In the genomic region with DNA sequence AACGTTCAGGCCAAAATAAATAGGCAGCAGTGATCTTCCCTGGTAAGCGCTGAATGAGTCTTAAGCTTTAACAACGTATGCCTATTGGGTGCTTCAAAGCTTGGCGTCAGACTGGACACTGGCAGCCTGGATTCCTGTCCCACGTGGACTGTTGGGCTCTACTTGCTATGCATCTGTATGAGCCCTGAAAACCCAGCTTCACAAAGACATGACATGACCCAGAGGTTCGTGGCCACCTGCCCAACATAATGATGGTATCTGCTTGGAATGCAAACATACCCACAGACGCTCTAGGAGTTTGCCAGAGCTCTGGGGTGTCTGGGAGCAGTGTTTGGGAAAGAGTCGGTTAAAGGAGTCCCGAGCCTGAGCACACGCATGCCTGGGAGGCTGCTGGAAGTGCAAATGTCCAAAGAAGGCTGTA, we compare ENCODE assay signal across 8 mouse cellular contexts. TPM values are rescaled to one million over a fixed set of nuclear protein-coding genes. Genes with fewer than 3 reads are reported as not detected.
DNase-seq lines count a peak whose midpoint lies in the region; ATAC-seq lines count a peak whose summit lies in the region.

No protein-coding gene starts in this region.

- peak overlapping the region; percentile 8; the same call in 1 of the 2 replicates for H3K27ac ChIP-seq in hindbrain, embryonic 15.5 days (replicated peaks)
- no peak overlapping the region for H3K27ac ChIP-seq in hindbrain, embryonic 10.5 days
- peak overlapping the region; percentile 59 for H3K27ac ChIP-seq in heart, embryonic 10.5 days
- H3K27ac ChIP-seq in lung, embryonic 15.5 days, result peak overlapping the region; percentile 72; the same call in 1 of the 2 replicates
- H3K27ac ChIP-seq in neural tube, embryonic 15.5 days (replicated peaks), result no peak overlapping the region

- no peak for DNase-seq in hindbrain, embryonic 10.5 days (ENCODE audit: low spot score)
- peak; percentile 72 for DNase-seq in MN1 (ENCODE audit: low spot score)
- DNase-seq in heart, embryonic 10.5 days (ENCODE audit: low spot score), result no peak
- no peak for DNase-seq in thymus, postnatal 14 days
- no peak for DNase-seq in retina, embryonic 14.5 days (ENCODE audit: low spot score)

- H3K4me1 ChIP-seq in hindbrain, embryonic 15.5 days (replicated peaks), result peaks cover 15% of the 10 kb centered on the region
- H3K4me1 ChIP-seq in hindbrain, embryonic 10.5 days (replicated peaks), result peaks cover 7% of the 10 kb centered on the region; the same call in 1 of the 2 replicates
- peaks cover 80% of the 10 kb centered on the region for H3K4me1 ChIP-seq in heart, embryonic 10.5 days
- H3K4me1 ChIP-seq in lung, embryonic 15.5 days, result peaks cover 33% of the 10 kb centered on the region
- peaks cover 41% of the 10 kb centered on the region for H3K4me1 ChIP-seq in neural tube, embryonic 15.5 days

- H3K36me3 ChIP-seq in hindbrain, embryonic 15.5 days, result no peaks in the 10 kb centered on the region
- peaks cover 54% of the 10 kb centered on the region for H3K36me3 ChIP-seq in hindbrain, embryonic 10.5 days
- peaks cover 24% of the 10 kb centered on the region; the same call in 1 of the 2 replicates for H3K36me3 ChIP-seq in heart, embryonic 10.5 days
- no peaks in the 10 kb centered on the region for H3K36me3 ChIP-seq in lung, embryonic 15.5 days
- H3K36me3 ChIP-seq in neural tube, embryonic 15.5 days, result 0 out of 2 replicates have a peak, but pooled peaks cover 4% of the 10 kb centered on the region

- no peak for ATAC-seq in hindbrain, embryonic 15.5 days (ENCODE audit: low FRiP score, low read depth)
- 0 out of 2 replicates have a peak, but pooled peaks have one; percentile 37 for ATAC-seq in lung, embryonic 15.5 days (ENCODE audit: borderline replicate concordance, extremely low read depth, low FRiP score, low TSS enrichment)
- no peak for ATAC-seq in neural tube, embryonic 15.5 days (ENCODE audit: low FRiP score)

- 81% methylated on average over 10 of the region's 10 CpGs for WGBS in hindbrain, embryonic 15.5 days
- 85% methylated on average over 10 of the region's 10 CpGs for WGBS in hindbrain, embryonic 10.5 days
- WGBS in heart, embryonic 10.5 days, result 45% methylated on average over 10 of the region's 10 CpGs
- 36% methylated on average over 10 of the region's 10 CpGs for WGBS in lung, embryonic 15.5 days
- 83% methylated on average over 10 of the region's 10 CpGs for WGBS in neural tube, embryonic 15.5 days

- H3K27me3 ChIP-seq in hindbrain, embryonic 15.5 days, result no peaks in the 10 kb centered on the region
- H3K27me3 ChIP-seq in hindbrain, embryonic 10.5 days (ENCODE audit: insufficient read depth, poor library complexity, severe bottlenecking), result no peaks in the 10 kb centered on the region
- H3K27me3 ChIP-seq in heart, embryonic 10.5 days (ENCODE audit: insufficient read depth, poor library complexity, severe bottlenecking), result no peaks in the 10 kb centered on the region
- no peaks in the 10 kb centered on the region for H3K27me3 ChIP-seq in lung, embryonic 15.5 days
- H3K27me3 ChIP-seq in neural tube, embryonic 15.5 days (replicated peaks), result no peaks in the 10 kb centered on the region

- H3K9ac ChIP-seq in hindbrain, embryonic 15.5 days, result no peak overlapping the region
- H3K9ac ChIP-seq in lung, embryonic 15.5 days, result no peak overlapping the region
- no peak overlapping the region for H3K9ac ChIP-seq in neural tube, embryonic 15.5 days (replicated peaks)

- no peaks in the 10 kb centered on the region for H3K9me3 ChIP-seq in hindbrain, embryonic 15.5 days
- H3K9me3 ChIP-seq in hindbrain, embryonic 10.5 days, result no peaks in the 10 kb centered on the region
- H3K9me3 ChIP-seq in heart, embryonic 10.5 days, result no peaks in the 10 kb centered on the region
- H3K9me3 ChIP-seq in lung, embryonic 15.5 days, result no peaks in the 10 kb centered on the region
- H3K9me3 ChIP-seq in neural tube, embryonic 15.5 days (replicated peaks), result no peaks in the 10 kb centered on the region

- no peak overlapping the region for H3K4me3 ChIP-seq in hindbrain, embryonic 15.5 days
- H3K4me3 ChIP-seq in hindbrain, embryonic 10.5 days, result no peak overlapping the region
- H3K4me3 ChIP-seq in heart, embryonic 10.5 days, result no peak overlapping the region
- no peak overlapping the region for H3K4me3 ChIP-seq in lung, embryonic 15.5 days
- H3K4me3 ChIP-seq in neural tube, embryonic 15.5 days (replicated peaks), result no peak overlapping the region

- H3K4me2 ChIP-seq in hindbrain, embryonic 15.5 days, result no peak overlapping the region
- H3K4me2 ChIP-seq in lung, embryonic 15.5 days, result no peak overlapping the region
- no peak overlapping the region for H3K4me2 ChIP-seq in neural tube, embryonic 15.5 days

RNA-seq across cellular contexts. Expression of a gene that starts 22.8 kb away (rescaled TPM):
- 15.5 and 16.9 TPM in 2 replicates for polyA plus RNA-seq in hindbrain, embryonic 15.5 days (2015; fragmentation: Nextera tagmentation; extraction: Ambion mirVana)
- polyA plus RNA-seq in hindbrain, embryonic 10.5 days (2016; fragmentation: Nextera tagmentation; extraction: Ambion mirVana), result 10.1 and 12.2 TPM in 2 replicates
- 13.2 and 17.0 TPM in 2 replicates for polyA plus RNA-seq in heart, embryonic 10.5 days (2016; fragmentation: Nextera tagmentation; extraction: Ambion mirVana)
- polyA plus RNA-seq in lung, embryonic 15.5 days (2015; fragmentation: Nextera tagmentation; extraction: Ambion mirVana), result 12.0 and 13.3 TPM in 2 replicates
- polyA plus RNA-seq in neural tube, embryonic 15.5 days (2015; fragmentation: Nextera tagmentation; extraction: Ambion mirVana), result 15.7 and 16.4 TPM in 2 replicates

RNA-seq across cellular contexts. Expression of a gene that starts 28.7 kb away (rescaled TPM):
- polyA plus RNA-seq in hindbrain, embryonic 15.5 days (2015; fragmentation: Nextera tagmentation; extraction: Ambion mirVana), result 8.8 and 9.3 TPM in 2 replicates
- 11.0 and 11.7 TPM in 2 replicates for polyA plus RNA-seq in hindbrain, embryonic 10.5 days (2016; fragmentation: Nextera tagmentation; extraction: Ambion mirVana)
- 9.5 and 9.7 TPM in 2 replicates for polyA plus RNA-seq in heart, embryonic 10.5 days (2016; fragmentation: Nextera tagmentation; extraction: Ambion mirVana)
- 10.3 and 10.5 TPM in 2 replicates for polyA plus RNA-seq in lung, embryonic 15.5 days (2015; fragmentation: Nextera tagmentation; extraction: Ambion mirVana)
- 7.3 and 8.1 TPM in 2 replicates for polyA plus RNA-seq in neural tube, embryonic 15.5 days (2015; fragmentation: Nextera tagmentation; extraction: Ambion mirVana)

RNA-seq across cellular contexts. Expression of a gene that starts 28.9 kb away (rescaled TPM):
- 14.6 and 15.2 TPM in 2 replicates for polyA plus RNA-seq in hindbrain, embryonic 15.5 days (2015; fragmentation: Nextera tagmentation; extraction: Ambion mirVana)
- polyA plus RNA-seq in hindbrain, embryonic 10.5 days (2016; fragmentation: Nextera tagmentation; extraction: Ambion mirVana), result 8.4 and 9.5 TPM in 2 replicates
- 7.8 and 8.0 TPM in 2 replicates for polyA plus RNA-seq in heart, embryonic 10.5 days (2016; fragmentation: Nextera tagmentation; extraction: Ambion mirVana)
- 8.8 and 9.7 TPM in 2 replicates for polyA plus RNA-seq in lung, embryonic 15.5 days (2015; fragmentation: Nextera tagmentation; extraction: Ambion mirVana)
- 12.2 and 12.7 TPM in 2 replicates for polyA plus RNA-seq in neural tube, embryonic 15.5 days (2015; fragmentation: Nextera tagmentation; extraction: Ambion mirVana)

Comparison
In these comparisons a context has a peak if more than half of its experiments do, and no peak if none do; other contexts are left out.
1. H3K27ac ChIP-seq: peak in hindbrain, embryonic 15.5 days (single experiment), heart, embryonic 10.5 days (single experiment) and lung, embryonic 15.5 days (single experiment); none in hindbrain, embryonic 10.5 days (single experiment) and neural tube, embryonic 15.5 days (single experiment).